Mouse (Mus musculus): ENCODE results near the gene Ftcd.

Ftcd gene

GRCm38 (mm10) chr10:76575374-76575773, at the start of gene Ftcd:
TSS of gene Ftcd (plus strand) at chr10:76575648.
- DNase-seq = no peak

GRCm38 (mm10) chr10:76530922-76531321, 44.5 kb upstream of the Ftcd start:
- no peak for DNase-seq

DNA sequence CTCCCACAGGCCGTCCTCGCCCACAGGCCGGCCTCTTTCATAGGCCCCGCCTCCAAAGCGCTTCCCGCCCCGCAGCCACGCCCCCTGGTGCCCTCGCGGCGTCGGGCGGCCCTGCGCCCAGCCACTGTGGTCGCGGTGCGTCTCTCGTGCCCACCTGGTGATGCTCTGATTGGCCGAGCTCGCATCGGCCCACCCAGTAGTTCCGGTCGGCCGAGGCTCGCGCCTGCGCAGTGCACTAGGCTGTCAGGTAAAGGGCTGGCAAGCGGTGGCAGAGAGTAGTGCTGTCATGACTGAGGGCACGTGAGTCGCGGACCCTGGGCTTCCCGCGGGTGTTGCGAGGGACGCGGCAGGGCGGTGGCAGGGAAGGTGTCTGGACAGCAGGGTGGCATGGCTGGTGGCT, 44.1 kb upstream of the Ftcd start, which contains the start of gene Lss:
Gene Lss, plus strand, starts transcription at position 214 of the 400 bp plus-strand sequence.
- DNase-seq = peak; percentile 94 to 95

DNA sequence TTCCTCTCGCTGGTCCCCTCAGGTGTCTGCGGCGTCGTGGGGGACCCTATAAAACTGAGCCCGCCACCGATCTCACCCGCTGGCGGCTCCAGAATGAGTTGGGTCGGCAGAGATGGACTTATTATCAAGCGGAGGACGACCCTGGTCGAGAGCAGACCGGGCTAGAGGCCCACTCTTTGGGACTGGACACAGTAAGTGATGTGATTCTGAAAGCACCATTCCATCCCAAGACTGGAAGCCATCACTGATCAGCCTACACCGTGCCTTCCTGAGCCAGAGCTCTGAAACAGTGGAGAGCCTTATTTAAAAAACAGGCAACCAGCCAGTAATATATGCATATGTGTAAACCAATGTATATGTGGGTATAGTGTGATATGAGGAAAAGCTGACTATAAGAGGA, 43.6 kb upstream of the Ftcd start:
- DNase-seq = no peak

DNA sequence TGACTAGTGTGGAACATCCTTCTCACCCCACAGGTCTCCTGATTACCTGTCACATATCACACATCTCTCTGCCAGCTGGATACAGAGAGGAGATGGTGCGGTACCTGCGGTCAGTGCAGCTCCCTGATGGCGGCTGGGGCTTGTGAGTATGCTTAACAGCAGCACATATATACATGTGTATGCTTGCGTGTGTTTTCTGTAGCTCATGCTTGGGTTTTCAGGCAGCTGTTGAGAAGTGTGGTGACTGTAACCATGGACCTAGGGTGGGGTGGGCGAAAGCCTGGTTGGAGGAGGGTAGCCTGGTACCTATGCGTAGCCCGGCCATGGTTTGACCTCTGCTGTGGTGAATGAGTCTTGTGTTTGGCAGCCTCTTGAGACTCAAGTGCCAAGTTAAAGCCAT, 39.9 kb upstream of the Ftcd start:
- no peak for DNase-seq

GRCm38 (mm10) chr10:76537619-76538018, 37.8 kb upstream of the Ftcd start:
- DNase-seq = no peak

DNA sequence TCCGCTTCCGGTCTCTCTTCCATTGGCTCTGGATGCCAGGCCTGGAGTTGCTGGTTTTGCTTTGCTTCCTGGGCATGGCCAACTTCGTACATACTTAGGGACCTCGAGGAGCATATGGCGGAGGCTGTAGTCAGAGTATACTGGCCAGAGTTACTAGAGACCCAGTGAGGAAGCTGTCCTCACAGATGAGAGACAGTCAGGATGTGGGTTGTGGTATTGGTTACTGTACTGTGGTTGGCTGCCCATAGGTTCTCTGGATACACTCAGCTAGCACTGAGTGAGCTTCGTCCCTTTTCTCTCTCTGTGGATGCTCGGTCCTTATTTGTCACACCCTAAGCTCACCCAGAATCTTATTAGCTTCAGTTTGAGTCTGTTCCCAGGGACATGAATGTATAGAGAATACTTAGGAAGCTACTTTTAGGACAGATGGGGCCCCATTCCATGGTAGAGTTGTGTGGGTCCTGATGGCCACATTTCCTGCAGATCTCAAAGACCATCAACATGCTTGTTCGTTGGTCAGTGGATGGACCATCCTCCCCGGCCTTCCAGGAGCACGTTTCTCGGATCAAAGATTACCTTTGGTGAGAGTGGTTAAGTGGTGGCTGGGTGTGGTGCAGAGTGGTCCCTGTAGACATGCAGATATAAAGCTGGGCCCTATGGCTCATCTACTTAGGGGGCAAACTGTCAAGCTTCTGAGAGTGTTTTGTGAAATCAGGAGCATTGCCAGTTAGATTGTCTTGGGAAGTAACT, 33.9 kb upstream of the Ftcd start:
- no peak for DNase-seq

GRCm38 (mm10) chr10:76542636-76543375, 32.6 kb upstream of the Ftcd start:
- peak in 1 of 2 experiments; percentile 22 for DNase-seq

GRCm38 (mm10) chr10:76546566-76546965, 28.9 kb upstream of the Ftcd start:
- no peak for DNase-seq

DNA sequence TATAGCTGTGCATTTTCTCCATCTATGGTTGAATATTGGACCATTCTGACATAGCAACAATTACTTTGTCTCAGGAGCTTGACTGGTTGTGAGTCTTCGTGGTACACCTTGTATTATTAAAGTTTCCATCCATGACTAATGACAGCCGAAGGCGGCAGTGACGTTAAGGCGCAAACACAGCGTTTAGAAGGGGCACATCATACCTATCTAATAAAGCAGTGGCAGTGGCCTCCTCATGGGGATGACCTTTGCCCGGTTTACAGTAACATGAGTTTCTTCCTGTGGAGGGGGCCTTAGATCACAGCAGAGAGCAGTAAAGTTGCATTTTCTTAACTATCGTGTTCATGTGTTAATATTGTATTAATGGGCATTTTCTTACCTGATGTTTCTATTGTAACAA, 27.2 kb upstream of the Ftcd start:
- no peak for DNase-seq

DNA sequence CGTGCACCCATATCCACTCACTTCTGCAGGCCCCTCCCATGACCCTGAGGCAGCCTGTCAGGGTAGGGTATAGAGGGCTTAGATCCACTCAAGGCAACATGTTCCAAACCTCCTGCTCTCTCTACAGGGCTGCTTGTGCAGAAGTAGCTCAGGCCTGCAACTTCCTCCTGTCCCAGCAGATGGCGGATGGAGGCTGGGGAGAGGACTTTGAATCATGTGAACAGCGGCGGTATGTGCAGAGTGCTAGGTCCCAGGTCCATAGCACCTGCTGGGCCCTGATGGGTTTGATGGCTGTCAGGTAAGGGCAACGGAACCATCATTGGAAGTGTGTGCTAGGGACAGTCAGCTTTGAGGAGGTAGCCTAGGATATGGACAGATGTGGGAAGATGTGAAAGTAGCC, 25.0 kb upstream of the Ftcd start:
- no peak for DNase-seq

DNA sequence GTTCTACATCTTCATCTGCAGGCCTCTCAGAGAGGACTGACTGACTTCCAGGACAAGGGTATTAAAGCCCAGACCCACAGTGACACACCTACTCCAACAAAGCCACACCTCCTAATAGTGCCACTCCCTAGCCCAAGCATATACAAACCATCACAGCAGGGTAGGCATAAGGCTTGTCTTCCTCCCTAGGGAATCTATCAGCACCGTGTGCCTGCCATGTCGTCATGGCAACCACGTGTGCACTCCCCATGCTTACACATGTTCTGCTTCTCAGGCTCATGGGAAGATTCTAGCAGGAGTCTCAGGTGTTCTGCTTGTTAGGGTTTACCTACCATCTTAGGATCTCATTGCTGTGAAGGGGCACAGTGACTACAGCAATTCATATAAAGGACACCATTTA, 23.9 kb upstream of the Ftcd start:
- DNase-seq = no peak

DNA sequence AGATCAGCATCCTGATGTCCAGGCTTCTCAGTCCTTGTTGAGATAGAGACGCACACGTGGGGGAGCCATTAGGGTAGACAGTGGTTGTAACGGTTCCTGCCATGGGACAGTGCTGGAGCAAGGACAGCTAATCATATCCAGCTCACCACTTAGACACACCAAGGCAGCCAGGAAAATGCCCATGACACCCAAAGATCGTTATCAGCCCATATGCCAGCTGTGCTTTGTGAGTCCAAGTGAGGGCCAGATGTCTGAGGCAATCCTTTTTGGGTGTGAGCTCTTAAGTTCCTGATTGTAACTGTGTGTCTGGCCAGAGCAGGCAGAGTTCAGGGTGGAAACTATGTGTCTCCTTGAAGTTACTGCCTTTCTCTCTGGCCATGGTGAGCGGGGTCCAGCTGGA, 21.4 kb upstream of the Ftcd start:
- DNase-seq = no peak

- DNase-seq = no peak
Observed at GRCm38 (mm10) chr10:76561972-76562371, 13.5 kb upstream of the Ftcd start, which contains the start of gene Spatc1l. TSS of gene Spatc1l (plus strand) at chr10:76562272.

DNA sequence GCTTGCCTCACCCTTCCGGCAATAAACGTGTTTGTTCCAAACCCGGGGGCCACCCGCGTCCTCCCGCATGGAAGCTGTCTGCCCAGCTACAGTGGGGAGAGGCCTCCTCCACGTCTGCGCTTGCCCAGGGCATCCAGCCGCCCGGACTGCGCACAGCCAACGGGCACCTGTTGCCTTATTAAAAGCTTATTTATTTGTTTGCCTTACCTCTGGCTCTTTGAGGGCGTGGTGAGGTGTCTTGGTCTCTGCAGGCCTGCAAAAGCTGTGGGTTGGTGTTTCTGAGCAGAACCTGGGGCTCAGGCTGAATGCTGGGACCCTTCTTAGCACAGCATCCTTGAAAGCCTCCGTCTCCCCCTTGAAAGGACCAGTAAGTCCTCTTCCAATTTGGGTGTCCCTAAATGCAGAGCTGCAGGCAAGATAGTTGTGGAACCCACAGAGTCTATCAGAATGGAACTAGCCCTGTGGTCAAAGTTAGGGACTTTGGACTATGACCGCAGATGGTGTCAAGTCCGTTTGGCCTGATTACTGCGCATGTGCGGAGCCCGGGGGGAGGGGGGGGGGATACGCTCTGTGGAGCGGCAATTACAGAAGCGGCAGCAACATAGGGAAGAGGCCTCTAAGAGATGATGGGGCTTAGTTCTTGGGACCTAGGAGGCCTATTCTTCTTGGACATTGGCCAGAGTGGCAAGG, 5.3 kb upstream of the Ftcd start:
- DNase-seq = no peak

GRCm38 (mm10) chr10:76571070-76571469, 4.4 kb upstream of the Ftcd start:
- no peak for DNase-seq

- no peak for DNase-seq
Observed at GRCm38 (mm10) chr10:76572151-76572550, 3.3 kb upstream of the Ftcd start.

DNA sequence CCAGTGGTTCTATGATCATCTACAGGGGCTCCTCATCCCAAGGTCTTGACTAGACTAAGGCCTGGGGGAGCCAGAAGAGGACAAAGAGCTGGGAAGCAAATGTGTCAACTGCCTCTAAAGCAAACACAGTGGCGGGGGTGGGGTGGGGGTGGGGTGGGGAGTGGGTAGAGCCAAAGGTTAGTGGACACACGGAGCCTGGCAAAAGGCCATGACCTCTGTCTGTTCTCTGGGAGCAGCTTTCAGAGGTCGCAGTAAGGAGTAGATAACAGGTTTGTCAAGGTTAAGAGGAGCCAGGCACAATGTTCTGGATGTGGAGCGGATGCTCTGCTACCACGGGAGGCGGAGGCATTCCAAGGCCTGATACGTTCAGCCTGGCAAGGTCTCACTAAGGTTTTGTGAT, 1.5 kb downstream of the Ftcd start:
- DNase-seq = no peak

DNA sequence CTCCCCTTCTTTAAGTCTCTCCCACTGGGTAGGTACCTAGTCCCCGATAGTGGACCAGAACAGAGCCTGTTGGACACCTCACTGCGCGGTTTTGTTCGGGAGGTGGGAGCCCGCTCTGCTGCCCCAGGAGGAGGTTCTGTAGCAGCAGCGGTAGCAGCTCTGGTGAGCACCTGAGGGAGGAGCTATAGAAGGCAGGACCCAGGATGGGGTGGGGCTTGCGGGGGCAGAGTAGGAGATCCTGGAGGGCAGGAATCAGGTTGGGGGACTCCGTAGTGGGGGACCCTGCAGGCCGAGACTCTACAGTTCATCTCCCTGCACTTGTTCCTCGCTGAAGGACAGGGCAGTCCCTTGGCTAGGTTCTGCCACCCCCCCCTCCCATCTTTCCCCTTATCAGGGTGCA, 8.7 kb downstream of the Ftcd start:
- no peak for DNase-seq

GRCm38 (mm10) chr10:76586190-76586589, 10.7 kb downstream of the Ftcd start:
- DNase-seq = no peak

DNA sequence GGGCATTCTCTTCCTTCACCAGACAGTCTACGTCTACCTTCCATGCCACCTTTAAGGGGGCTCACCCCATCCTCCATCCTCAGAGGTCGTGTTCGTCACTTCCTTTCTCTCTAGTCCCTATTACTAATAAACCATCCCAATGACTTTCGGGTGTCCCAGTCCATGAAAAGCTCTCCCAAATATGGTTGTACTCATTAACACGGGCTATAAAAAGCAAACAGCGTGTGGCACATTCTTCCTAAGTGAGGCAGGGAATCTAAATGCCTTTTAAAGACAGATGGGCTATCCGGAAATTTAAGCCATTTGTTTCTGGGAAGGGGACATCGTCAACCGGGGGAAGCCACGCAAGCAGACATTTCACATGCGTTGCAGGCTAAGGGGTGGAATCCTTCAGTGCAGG, 14.7 kb downstream of the Ftcd start:
- DNase-seq = no peak

- DNase-seq = no peak
Observed at GRCm38 (mm10) chr10:76596338-76596737, 20.9 kb downstream of the Ftcd start.

DNA sequence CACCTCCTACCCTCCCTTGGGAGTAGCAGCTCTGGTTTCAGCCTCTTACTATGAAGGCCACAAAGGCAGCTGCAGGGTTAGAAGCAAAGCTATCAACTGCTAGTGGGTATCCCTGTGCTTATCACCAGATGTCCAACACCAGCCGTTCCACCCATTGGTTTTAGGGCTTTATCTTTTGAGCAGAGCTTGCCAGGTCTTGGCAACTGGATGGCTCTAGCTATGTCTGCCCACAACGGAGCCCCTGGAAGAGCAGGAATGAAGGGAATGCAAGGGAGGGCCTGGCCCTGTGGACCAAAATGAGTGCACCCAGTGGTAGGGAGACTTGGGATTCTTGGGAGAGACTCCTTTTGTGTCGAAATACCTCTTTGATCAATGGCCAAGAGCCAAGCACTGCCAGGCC, 27.2 kb downstream of the Ftcd start:
- DNase-seq = no peak

- no peak for DNase-seq
Observed at GRCm38 (mm10) chr10:76612473-76612872, 37.0 kb downstream of the Ftcd start.
